Mouse (Mus musculus) thymus, adult 2 months (tissue): Measurements from ENCODE around the gene Sptan1. TPM values are rescaled to one million over a fixed set of nuclear protein-coding genes. Genes with fewer than 3 reads are reported as not detected.
"Not testable (repeated sequence)": the region's sequence is repeated elsewhere in the genome, so short reads cannot be mapped to it uniquely, and the experiment has no call there.

ENCODE experiments used
- DNase-seq: peaks from one replicate; pipeline ENCODE4 v3.0.0; 2021
- H3K27ac ChIP-seq: fragments of 200-500 bp; 2 replicates; pipeline ENCODE4 v1.5.1; 2012; ENCODE audit warnings: low read length, control low read depth; ENCODE audit not compliant: control insufficient read depth, insufficient read depth
- H3K27me3 ChIP-seq: fragments of 200-500 bp; 2 replicates; pipeline ENCODE4 v1.6.1; 2012; ENCODE audit warnings: mild to moderate bottlenecking, low read length, moderate library complexity, mixed read lengths; ENCODE audit not compliant: control insufficient read depth, insufficient read depth
- H3K36me3 ChIP-seq: fragments of 200-500 bp; 2 replicates; pipeline ENCODE4 v1.6.1; 2012; ENCODE audit warnings: mild to moderate bottlenecking, low read length, moderate library complexity; ENCODE audit not compliant: control insufficient read depth, insufficient read depth
- H3K4me1 ChIP-seq: fragments of 200-500 bp; replicated peaks from 2 replicates; pipeline ENCODE4 v1.6.1; 2012; ENCODE audit warnings: low read length; ENCODE audit not compliant: control insufficient read depth, insufficient read depth
- H3K4me3 ChIP-seq: fragments of 200-500 bp; 2 replicates; pipeline ENCODE4 v1.5.1; 2012; ENCODE audit warnings: mild to moderate bottlenecking, low read length, control low read depth, moderate library complexity; ENCODE audit not compliant: control insufficient read depth, insufficient read depth
- CTCF ChIP-seq: fragments of 200-500 bp; IDR thresholded peaks from 2 replicates; pipeline ENCODE4 v1.5.1; 2012; ENCODE audit warnings: mild to moderate bottlenecking, control low read depth, low read length, moderate library complexity, borderline replicate concordance; ENCODE audit not compliant: control insufficient read depth, poor library complexity, insufficient read depth; ENCODE audit errors: extremely low read depth
- POLR2A ChIP-seq: fragments of 200-500 bp; IDR thresholded peaks from 2 replicates; pipeline ENCODE4 v1.6.1; 2012; ENCODE audit warnings: mild to moderate bottlenecking, low read length, control low read depth, moderate library complexity; ENCODE audit not compliant: control insufficient read depth, poor library complexity, insufficient read depth; ENCODE audit errors: extremely low read depth
- WGBS: fragments of 180-500 bp; shearing (Covaris S2); methylation state at CpG from one replicate; pipeline ENCODE4 v1.1.7; 2018; 5-methylcytosine and 5-hydroxymethylcytosine counted together
- polyA plus RNA-seq: library from polyadenylated mRNA; depleted of rRNA; stranded (reverse); fragments of >200 nt; gene quantifications from 2 replicates; pipeline ENCODE4 v1.2.3, GENCODE M21; 2012

Gene Sptan1
- polyA plus RNA-seq, 1 experiment: 168 TPM

DNA sequence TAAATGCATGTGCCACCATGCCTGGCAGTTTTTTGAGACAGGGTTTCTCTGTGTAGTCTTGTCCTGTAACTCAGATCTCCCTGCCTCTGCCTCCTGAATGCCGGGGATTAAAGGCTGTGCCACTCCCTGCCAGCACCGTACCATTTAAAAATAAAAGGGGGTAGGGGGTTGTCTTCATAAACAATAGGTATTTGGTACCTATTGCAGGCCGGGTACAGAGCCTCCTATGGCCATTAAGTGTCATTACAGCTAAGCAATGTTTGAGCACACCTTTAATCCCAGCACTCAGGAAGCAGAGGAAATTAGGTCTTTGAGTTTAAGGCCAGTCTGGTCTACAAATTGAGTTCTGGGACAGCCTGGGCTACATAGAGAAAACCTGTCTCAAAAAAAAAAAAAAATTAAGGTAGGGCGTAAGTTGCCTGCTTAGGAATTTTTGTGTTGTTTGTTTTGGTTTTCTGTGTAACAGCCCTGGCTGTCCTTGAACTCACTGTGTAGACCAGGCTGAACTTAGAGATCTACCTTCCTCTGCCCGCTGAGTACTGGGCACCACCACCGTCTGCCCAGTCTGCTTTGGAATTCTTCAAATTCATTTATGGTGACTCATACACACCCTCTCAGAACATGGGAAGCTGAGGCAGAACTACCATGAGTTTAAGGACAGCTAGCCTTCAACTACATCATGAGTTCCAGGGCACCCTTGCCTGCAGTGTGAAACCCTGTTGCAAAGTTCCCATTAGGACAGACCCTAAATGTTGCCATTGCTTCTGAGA is 86.8 kb downstream of the Sptan1 start:
- WGBS: 51% methylated on average over 6 of the region's 6 CpGs
- DNase-seq: no peak

DNA sequence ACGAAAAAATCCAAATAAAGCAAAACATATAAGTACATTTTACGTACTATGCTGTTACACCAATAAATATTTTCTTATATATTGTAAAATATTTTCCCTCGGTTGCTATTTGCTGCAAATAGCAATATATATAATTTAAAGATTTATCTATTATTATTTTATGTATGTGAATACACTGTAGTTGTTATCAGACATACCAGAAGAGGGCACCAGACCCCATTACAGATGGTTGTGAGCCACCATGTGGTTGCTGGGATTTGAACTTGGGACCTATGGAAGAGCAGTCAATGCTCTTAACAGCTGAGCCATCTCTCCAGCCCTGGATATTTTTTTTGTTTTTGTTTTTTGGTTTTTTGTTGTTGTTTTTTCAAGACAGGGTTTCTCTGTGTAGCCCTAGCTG is 90.0 kb downstream of the Sptan1 start:
- not testable (repeated sequence) for H3K4me3 ChIP-seq, H3K27ac ChIP-seq, DNase-seq, H3K36me3 ChIP-seq, H3K27me3 ChIP-seq, H3K4me1 ChIP-seq
- 98% methylated on average over 3 of the region's 3 CpGs for WGBS

More for the DNA sequence above, 86.8 kb downstream of the Sptan1 start:
- no peaks in the 10 kb centered on the region for H3K36me3 ChIP-seq
- 0 out of 2 replicates have a peak, but pooled peaks cover 5% of the 10 kb centered on the region for H3K4me1 ChIP-seq
- H3K27me3 ChIP-seq: no peaks in the 10 kb centered on the region
- no peak for TF ChIP-seq CTCF
- H3K27ac ChIP-seq: no peak overlapping the region
- no peak overlapping the region for H3K4me3 ChIP-seq

DNA sequence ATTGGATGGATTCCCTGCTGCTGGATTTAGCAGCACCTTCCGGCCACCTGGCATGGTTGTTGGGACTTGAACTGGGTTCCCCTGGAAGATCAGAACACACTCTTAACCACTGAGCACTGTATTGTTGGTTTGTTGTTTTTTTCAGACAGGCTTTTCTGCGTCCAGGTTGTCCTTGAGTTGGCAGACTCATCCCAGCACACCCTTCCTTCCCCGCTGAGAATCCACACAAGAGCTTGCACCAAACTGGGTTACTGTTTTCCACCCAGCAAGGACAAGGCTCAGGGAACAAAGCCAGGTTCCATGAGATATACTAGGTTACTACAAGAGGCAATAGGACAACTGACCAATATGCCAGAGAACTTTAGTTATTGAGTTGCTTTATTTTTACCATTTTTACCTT is 91.4 kb downstream of the Sptan1 start:
- no peak for TF ChIP-seq CTCF
- no peak for TF ChIP-seq POLR2A
- H3K4me3 ChIP-seq: no peak overlapping the region
- no peaks in the 10 kb centered on the region for H3K27me3 ChIP-seq
- no peak for DNase-seq
- no peaks in the 10 kb centered on the region for H3K36me3 ChIP-seq
- peaks cover 6% of the 10 kb centered on the region for H3K4me1 ChIP-seq
- no peak overlapping the region for H3K27ac ChIP-seq
- 98% methylated on average over 3 of the region's 3 CpGs for WGBS

DNA sequence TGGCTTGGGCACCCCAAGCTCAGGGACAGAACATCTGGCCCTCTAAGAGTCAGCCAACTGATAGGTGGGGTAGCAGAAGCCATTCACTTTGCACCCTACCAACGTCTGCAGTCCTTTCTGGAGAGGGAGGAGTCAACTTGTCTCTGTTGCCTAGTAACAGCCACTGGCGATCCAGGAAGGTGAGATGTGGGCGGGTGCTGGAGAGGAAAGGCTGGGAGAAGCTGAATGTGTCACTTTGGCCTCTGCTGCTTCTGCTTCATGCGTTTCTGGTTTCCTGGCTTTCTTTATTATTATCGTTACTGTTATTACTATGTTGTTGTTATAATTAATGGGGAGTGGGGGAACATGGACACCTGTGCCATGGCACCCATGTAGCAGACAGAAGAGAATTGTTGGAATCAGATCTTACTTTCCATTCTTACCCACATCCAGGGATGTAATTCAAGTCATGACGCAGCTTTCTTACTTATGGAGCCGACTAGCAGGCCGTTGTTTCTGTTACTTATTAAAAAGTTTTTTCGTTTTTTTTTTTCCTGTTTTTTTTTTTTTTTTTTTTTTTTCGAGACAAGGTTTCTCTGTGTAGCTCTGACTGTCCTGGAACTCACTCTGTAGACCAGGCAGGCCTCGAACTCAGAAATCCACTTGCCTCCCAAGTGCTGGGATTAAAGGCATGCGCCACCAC is 92.0 kb downstream of the Sptan1 start, which contains the start of gene Set:
TSS of gene Set (plus strand) at position 156 of the 682 bp plus-strand sequence.
- H3K4me3 ChIP-seq: no peak within 1 kb of the TSS
- H3K36me3 ChIP-seq: no peaks in the 10 kb centered on the region
- H3K27ac ChIP-seq: no peak within 1 kb of the TSS
- no peak for TF ChIP-seq CTCF
- TF ChIP-seq POLR2A: no peak
- peaks cover 6% of the 10 kb centered on the region for H3K4me1 ChIP-seq
- WGBS: 59% methylated on average over 12 of the region's 12 CpGs
- DNase-seq: no peak
- no peaks in the 10 kb centered on the region for H3K27me3 ChIP-seq

DNA sequence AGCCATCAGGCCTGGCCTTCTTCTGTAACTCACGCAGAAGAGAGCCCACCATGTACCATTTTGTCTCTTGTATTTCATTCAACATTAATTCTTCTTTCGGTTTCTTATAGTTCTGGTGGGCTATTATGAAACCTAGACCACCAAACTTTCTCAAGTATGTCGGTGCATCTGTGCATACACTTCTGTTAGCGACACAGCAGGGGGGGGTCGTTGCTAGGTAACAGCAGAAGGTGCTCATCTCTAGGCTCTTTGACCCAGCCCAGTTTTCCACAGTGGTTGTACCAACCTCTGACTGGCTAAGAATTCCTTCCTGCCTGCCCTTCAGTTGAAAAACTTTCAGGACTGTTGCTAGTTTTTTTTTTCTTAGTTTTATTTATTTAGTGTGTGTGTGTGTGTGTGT is 93.1 kb downstream of the Sptan1 start:
- no peak overlapping the region for H3K27ac ChIP-seq
- no peak for DNase-seq
- H3K27me3 ChIP-seq: no peaks in the 10 kb centered on the region
- TF ChIP-seq POLR2A (no peak), CTCF (no peak)
- H3K4me1 ChIP-seq: peaks cover 16% of the 10 kb centered on the region
- H3K36me3 ChIP-seq: no peaks in the 10 kb centered on the region
- 90% methylated on average over 5 of the region's 5 CpGs for WGBS
- no peak overlapping the region for H3K4me3 ChIP-seq

DNA sequence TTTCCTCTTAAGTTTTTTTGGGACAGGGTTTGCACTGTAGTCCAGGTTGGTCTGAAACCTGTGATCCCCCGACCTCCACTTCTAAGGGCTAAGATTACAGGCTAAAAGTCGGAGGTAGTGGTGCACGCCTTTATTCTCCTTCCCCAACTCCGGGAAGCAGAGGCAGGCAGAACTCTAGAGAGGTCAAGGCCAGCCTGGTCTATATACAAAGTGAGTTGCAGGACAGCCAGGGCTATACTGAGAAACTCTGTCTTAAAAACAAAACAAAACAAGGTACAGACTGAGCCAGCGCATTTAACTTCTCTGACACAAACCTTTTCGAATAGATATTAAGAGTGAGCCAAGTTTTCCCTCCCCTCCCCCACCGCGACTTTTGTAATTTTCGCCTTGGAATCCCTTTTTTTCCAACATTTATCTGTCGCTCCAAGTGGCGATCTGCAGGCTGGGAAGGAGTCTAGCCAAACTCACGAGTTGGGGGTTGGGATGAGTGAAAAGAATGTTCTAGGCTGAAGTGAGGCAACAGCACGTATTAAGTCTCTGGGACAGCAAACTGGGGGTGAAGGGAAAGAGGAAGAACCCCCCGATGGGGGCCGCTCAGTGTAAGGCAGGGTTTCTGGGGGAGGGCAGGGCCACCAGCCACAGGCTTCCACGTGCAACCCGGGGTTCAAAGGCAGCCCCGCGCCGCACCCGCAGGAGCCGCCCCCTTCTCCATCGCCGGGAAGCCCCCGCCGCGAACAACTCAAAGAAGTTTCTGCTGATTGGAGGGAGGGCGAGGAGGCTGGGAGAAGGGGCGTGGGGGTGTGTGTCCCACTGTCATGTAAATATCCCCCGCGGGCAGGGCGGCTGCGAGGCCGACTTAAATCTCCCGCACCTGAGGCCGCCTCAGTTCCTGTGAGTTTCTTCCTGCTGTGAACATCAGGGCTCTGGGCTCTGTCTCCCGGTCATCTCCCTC is 96.1 kb downstream of the Sptan1 start:
- no peaks in the 10 kb centered on the region for H3K36me3 ChIP-seq
- H3K4me3 ChIP-seq: peak overlapping the region; percentile 80
- WGBS: 11% methylated on average over 37 of the region's 37 CpGs
- H3K27me3 ChIP-seq: no peaks in the 10 kb centered on the region
- H3K4me1 ChIP-seq: peaks cover 26% of the 10 kb centered on the region
- TF ChIP-seq POLR2A: 0 out of 2 replicates have a peak, but pooled peaks have one; percentile 18
- TF ChIP-seq CTCF: no peak
- DNase-seq: peak; percentile 70
- peak overlapping the region; percentile 60; the same call in 1 of the 2 replicates for H3K27ac ChIP-seq
